Mouse (Mus musculus): ENCODE results near the gene Sdcbp2.

DNA sequence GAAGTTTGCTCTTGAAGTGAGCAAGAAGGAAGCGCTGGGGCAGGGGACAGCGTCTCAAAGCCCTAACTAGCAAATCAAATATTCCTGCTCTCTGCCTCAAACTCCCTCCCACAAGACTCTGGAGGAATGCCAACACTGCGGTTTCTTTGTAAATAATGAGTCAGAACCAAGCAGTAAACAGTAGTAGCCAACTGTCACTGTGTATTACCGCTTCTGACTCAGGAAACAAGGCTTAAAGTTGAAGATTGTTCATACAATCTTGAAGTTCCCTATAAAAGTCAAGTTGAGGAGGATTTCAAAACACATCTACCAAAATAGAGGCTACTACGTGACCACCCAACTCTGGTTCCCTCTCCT lies 35.8 kb upstream of the Sdcbp2 start:
- TF ChIP-seq POLR2A (IDR thresholded peaks at IDR 0.05; ENCODE audit: insufficient read length, low read depth), result no peak
- TF ChIP-seq E2F4 (IDR thresholded peaks at IDR 0.05; ENCODE audit: insufficient read depth), result no peak
- TF ChIP-seq MAX (IDR thresholded peaks at IDR 0.05; ENCODE audit: low read depth), result no peak
- no peak for TF ChIP-seq CEBPB (IDR thresholded peaks at IDR 0.05; ENCODE audit: insufficient read depth, poor library complexity, severe bottlenecking)

All from myocyte (in vitro differentiated cells).